Mouse (Mus musculus) layer of hippocampus, adult 11-12 months (tissue): ENCODE measurements around the gene Prkaa2.

Experiments
- DNase-seq: peaks from one replicate; pipeline ENCODE4 v3.0.0; 2022; ENCODE audit warnings: low spot score

Gene Prkaa2

DNA sequence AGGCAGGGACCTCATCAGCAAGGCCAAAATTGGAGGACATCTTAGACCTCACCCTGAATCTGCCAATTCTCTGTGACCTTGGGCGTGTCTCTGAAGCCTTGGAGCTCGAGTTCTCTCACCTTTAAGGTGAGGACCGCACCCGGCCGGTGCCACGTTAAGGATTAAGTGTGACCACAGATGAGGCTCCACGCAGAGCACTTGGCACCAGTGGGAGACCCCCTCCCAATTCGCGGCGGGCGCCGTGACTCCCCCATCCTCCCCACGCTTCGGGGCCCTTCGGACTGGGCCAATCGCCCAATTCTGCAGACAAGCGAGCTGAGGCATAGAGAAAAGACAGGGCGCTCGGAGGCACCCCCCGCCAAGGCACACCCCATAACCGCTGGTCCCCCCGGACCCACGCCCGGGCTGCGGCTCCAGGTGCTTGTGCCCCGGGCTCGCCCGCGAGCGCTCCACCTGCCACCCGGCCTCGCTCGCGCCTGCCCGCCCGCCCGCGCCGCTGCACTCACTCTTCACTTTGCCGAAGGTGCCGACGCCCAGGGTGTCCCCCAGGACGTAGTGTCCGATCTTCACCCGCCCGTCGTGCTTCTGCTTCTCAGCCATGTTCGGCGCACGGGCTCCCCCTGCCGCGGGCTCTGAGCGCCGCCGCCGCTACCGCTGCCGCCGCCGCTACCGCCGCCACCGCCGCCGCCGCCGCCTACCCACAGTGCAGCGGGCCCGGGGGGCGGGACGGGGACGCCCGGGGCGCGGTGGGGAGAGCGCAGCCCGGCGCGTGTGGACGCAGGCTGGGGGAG, at the start of gene Prkaa2:
Gene Prkaa2 (minus strand): TSS at position 692 of the 791 bp plus-strand sequence.
- peak; percentile 74 for DNase-seq

- DNase-seq: no peak
Observed at GRCm38 (mm10) chr4:105159531-105159870, 49.8 kb upstream of the Prkaa2 start.

GRCm38 (mm10) chr4:105158651-105159530, 49.2 kb upstream of the Prkaa2 start:
- no peak for DNase-seq

- DNase-seq: peak; percentile 71
Observed at GRCm38 (mm10) chr4:105158169-105158555, 48.5 kb upstream of the Prkaa2 start.

GRCm38 (mm10) chr4:105157276-105158168, 47.8 kb upstream of the Prkaa2 start, which contains the start of gene Plpp3:
Plpp3 (plus strand) TSS chr4:105157347.
- peak; percentile 76 for DNase-seq

DNA sequence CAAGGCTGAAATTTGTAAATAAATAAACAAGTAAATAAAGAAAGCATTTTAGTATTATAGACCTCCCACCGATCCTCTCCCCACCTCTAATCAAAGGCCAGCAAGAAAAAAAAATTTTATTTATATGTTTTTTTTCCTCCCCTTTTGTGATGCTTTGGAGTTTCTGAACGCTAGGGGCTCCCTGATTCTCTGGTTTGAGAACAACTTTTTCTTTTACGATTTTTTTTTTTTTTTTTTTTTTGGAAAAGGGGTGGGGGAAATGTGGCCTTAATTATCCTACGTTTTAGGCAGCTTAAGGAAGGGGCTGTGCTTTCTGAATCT, 47.2 kb upstream of the Prkaa2 start:
- no peak for DNase-seq

- no peak for DNase-seq
Observed at GRCm38 (mm10) chr4:105156281-105156680, 46.6 kb upstream of the Prkaa2 start.

- DNase-seq: no peak
Observed at GRCm38 (mm10) chr4:105153227-105153626, 43.5 kb upstream of the Prkaa2 start.

GRCm38 (mm10) chr4:105151911-105152690, 42.4 kb upstream of the Prkaa2 start:
- peak; percentile 83 for DNase-seq

- DNase-seq: no peak
Observed at GRCm38 (mm10) chr4:105149492-105149891, 39.8 kb upstream of the Prkaa2 start.

DNA sequence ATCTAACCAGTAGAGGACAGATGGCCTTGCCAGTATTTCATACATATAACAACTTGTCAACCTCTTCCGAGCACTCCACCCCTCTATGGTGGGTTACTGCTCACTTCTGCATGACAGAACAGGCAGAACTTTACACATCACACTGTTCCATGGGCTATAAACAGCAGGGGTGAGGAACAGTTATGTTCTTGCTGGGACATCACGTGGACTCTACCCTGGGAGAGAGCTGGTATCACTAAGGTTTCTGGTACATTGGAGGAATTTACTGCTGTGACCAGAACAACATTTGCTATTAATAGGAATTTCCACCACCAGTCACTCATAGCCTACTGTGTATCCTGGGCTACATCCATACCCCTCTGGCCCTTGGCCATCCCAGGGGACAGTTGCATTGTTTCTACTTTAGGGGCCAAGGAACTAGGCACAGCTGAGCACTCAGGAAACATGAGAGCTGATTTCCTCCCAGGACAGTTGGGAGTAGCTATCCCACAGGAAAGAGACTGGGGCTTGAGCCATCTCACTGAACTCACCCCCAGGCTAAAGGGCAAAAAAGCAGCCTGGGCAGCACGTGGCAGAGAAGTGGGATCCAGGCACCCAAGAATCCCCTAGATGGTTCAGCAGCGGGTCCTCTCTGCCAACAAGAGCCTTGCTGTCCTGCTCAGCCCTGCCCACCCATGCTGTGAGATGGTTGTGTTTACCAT, 23.8 kb upstream of the Prkaa2 start:
- no peak for DNase-seq

DNA sequence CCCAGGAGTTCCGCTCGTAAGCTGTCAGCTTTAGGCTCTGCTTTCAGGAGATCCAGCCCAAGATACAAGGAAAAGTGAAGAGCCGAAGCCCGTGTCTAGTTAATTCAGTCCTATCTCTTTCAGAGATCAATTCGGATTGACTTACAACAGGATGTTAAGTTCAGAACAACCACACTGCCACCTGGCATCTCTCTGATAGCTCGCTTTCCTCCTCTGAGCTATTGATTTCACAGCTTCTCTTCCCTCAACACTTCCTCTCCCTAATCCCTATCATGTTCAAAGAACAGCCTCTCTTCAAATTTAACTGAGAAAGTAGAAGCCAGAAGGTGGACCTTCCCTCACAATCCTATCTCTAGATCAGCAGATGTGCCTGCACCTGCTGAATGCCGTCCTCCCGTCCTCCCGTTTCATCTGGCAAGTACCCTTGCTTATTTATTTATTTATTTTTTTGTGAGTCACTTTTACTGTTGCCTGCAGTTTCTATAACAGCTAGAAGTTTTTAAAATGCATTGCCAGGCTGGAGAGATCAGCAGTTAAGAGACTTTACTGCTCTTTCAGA, 22.1 kb upstream of the Prkaa2 start:
- no peak for DNase-seq

- DNase-seq: no peak
Observed at GRCm38 (mm10) chr4:105129212-105129611, 19.5 kb upstream of the Prkaa2 start.

DNA sequence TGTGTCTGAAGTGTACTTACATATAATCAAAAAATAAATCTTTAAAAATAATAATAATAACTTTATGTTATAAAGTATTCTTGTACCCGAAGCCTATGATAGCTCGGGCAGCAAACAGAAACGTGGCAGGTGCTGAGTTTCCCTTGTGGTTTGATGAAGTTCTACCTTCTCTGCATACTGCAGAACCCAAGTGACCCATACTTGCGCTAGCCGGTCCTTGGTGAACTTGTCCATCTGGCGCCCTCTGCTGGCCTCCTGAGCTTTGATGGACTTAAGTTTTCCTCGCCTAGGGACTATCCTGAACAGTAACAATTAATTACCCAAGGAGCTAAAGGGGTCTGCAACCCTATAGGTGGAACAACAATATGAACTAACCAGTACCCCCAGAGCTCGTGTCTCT, 12.7 kb upstream of the Prkaa2 start:
- DNase-seq: peak; percentile 68

- DNase-seq: peak; percentile 22
Observed at GRCm38 (mm10) chr4:105121081-105121480, 11.4 kb upstream of the Prkaa2 start.

GRCm38 (mm10) chr4:105113468-105113867, 3.8 kb upstream of the Prkaa2 start:
- DNase-seq: no peak

GRCm38 (mm10) chr4:105113042-105113441, 3.4 kb upstream of the Prkaa2 start:
- DNase-seq: no peak

DNA sequence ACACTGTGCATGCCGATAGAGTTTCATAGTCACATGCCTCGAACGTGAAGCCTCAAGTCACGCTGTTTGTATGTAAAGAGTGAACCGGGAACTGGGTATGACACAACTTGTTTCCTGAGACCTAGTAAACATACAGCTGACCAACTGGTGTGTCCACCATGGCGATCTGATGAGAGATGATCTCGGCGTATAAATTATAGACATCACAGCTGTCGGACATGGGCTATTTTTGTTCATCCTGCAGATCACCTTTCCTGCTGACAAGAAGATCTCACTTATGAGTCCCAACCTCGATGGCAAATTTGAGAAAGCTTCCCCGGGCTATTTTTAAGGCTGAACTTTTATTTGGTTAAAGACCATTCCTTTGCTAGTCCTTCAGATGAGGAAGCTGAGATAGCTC, 2.1 kb upstream of the Prkaa2 start:
- DNase-seq: no peak

DNA sequence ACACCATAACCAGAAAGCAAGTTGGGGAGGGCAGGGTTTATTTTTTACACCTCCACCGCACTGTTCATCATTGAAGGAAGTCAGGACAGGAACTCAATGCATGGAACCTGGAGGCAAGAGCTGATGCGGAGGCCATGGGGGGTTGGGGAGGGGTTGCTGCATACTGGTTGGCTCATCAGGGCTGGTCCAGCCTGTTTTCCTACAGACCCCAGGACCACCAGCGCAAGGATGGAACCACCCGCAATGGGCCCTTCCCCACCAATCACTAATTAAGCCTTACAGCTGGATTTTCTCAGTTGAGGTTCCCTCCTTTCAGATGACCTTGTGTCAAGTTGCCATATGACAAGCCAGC, 970 bp upstream of the Prkaa2 start:
- peak; percentile 23 for DNase-seq

DNA sequence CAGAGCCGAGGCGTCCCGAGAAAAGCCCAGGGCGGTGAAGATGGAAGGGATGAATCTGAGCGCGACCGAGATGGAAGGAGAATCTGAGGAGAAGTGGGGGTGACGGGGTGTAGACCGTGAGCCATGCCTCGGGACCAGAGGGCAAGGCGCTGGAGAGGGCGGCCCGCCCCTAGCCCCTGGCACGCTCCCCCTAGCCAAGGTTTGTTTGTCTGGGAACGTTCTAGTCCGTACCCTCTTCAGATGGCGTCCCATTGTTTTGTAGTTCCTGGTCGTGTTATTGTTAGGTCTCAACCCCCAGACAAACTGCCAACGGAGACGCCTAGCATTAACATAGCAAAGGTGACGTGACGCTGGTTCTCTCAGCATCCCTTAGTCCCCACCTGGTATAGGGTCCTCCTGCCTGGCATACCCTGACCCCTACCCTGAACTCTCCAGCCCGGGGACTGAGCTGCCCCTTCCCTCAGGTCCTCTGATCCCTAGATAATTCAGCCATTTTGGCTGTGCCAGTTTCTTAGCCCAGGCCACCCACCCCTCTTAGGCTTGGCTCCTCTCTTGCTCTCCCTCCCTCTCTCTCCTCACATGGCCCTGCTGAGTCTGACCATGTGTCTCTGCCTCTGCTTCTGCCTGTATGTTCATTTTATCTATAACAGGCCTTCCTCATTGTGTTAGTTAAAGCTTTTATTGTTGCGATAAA, 447 bp upstream of the Prkaa2 start:
- DNase-seq: peak; percentile 48
